Mouse (Mus musculus): ENCODE data around the gene Tnnc1.

The Tnnc1 gene

GRCm38 (mm10) chr14:31213868-31214267 lies 5.8 kb downstream of the Tnnc1 start:
- DNase-seq (ENCODE audit: low spot score), result no peak

- DNase-seq (ENCODE audit: low spot score), result no peak
Measured at GRCm38 (mm10) chr14:31214684-31215083, 6.6 kb downstream of the Tnnc1 start.

- DNase-seq (ENCODE audit: low spot score), result peak; percentile 86
Measured at GRCm38 (mm10) chr14:31215157-31216002, 7.3 kb downstream of the Tnnc1 start.

- DNase-seq (ENCODE audit: low spot score), result no peak
Measured at GRCm38 (mm10) chr14:31216846-31217245, 8.7 kb downstream of the Tnnc1 start, which contains the start of gene Nisch. Nisch (minus strand) TSS chr14:31216946.

- DNase-seq (ENCODE audit: low spot score), result peak; percentile 86
Measured at GRCm38 (mm10) chr14:31217666-31218065, 9.6 kb downstream of the Tnnc1 start, which contains the start of gene Sema3g. Sema3g (plus strand) TSS chr14:31217860.

GRCm38 (mm10) chr14:31226978-31227377 lies 18.9 kb downstream of the Tnnc1 start:
- no peak for DNase-seq (ENCODE audit: low spot score)

- DNase-seq (ENCODE audit: low spot score), result no peak
Measured at GRCm38 (mm10) chr14:31228234-31228633, 20.1 kb downstream of the Tnnc1 start.

- DNase-seq (ENCODE audit: low spot score), result no peak
Measured at GRCm38 (mm10) chr14:31230442-31230841, 22.3 kb downstream of the Tnnc1 start.

- no peak for DNase-seq (ENCODE audit: low spot score)
Measured at GRCm38 (mm10) chr14:31232404-31233069, 24.4 kb downstream of the Tnnc1 start.

GRCm38 (mm10) chr14:31233070-31233995 lies 25.2 kb downstream of the Tnnc1 start:
- no peak for DNase-seq (ENCODE audit: low spot score)

- DNase-seq (ENCODE audit: low spot score), result peak; percentile 89
Measured at GRCm38 (mm10) chr14:31233996-31234591, 26.0 kb downstream of the Tnnc1 start.

- DNase-seq (ENCODE audit: low spot score), result no peak
Measured at GRCm38 (mm10) chr14:31237101-31237882, 29.2 kb downstream of the Tnnc1 start.

- DNase-seq (ENCODE audit: low spot score), result no peak
Measured at GRCm38 (mm10) chr14:31240528-31240927, 32.4 kb downstream of the Tnnc1 start.

- no peak for DNase-seq (ENCODE audit: low spot score)
Measured at GRCm38 (mm10) chr14:31244777-31245176, 36.7 kb downstream of the Tnnc1 start.

- no peak for DNase-seq (ENCODE audit: low spot score)
Measured at GRCm38 (mm10) chr14:31245946-31246345, 37.8 kb downstream of the Tnnc1 start.

GRCm38 (mm10) chr14:31248396-31248795 lies 40.3 kb downstream of the Tnnc1 start:
- DNase-seq (ENCODE audit: low spot score), result no peak

GRCm38 (mm10) chr14:31250222-31251083 lies 42.3 kb downstream of the Tnnc1 start:
- DNase-seq (ENCODE audit: low spot score), result peak; percentile 80

- DNase-seq (ENCODE audit: low spot score), result peak; percentile 99
Measured at GRCm38 (mm10) chr14:31251084-31251604, 43.0 kb downstream of the Tnnc1 start, which contains the start of the genes Phf7 and Bap1. Phf7 (minus strand) TSS chr14:31251317. Bap1 (plus strand) TSS chr14:31251450.

GRCm38 (mm10) chr14:31251626-31252025 lies 43.5 kb downstream of the Tnnc1 start:
- no peak for DNase-seq (ENCODE audit: low spot score)
